Mouse (Mus musculus): Measurements from ENCODE around the gene Polm.
A peak's percentile ranks its signal among the peaks of the same experiment; 100 is the strongest.

Polm gene

GRCm38 (mm10) chr11:5803551-5803981, 34.2 kb downstream of the Polm start, which contains the start of gene Pgam2:
Gene Pgam2, minus strand, starts transcription at chr11:5803733.
- no peak for DNase-seq (ENCODE audit: low read depth, low spot score)

- peak; percentile 51 for DNase-seq (ENCODE audit: low read depth, low spot score)
Measured at GRCm38 (mm10) chr11:5802457-5803217, 35.2 kb downstream of the Polm start.

- no peak for DNase-seq (ENCODE audit: low read depth, low spot score)
Measured at GRCm38 (mm10) chr11:5802005-5802404, 35.8 kb downstream of the Polm start.

GRCm38 (mm10) chr11:5801511-5801910, 36.3 kb downstream of the Polm start:
- no peak for DNase-seq (ENCODE audit: low read depth, low spot score)

GRCm38 (mm10) chr11:5799621-5800490, 38.0 kb downstream of the Polm start:
- DNase-seq (ENCODE audit: low read depth, low spot score): no peak

- DNase-seq (ENCODE audit: low read depth, low spot score): no peak
Measured at GRCm38 (mm10) chr11:5797928-5798327, 39.9 kb downstream of the Polm start.

GRCm38 (mm10) chr11:5797371-5797770, 40.4 kb downstream of the Polm start:
- DNase-seq (ENCODE audit: low read depth, low spot score): no peak

GRCm38 (mm10) chr11:5796939-5797338, 40.9 kb downstream of the Polm start:
- DNase-seq (ENCODE audit: low read depth, low spot score): no peak

GRCm38 (mm10) chr11:5795706-5796105, 42.1 kb downstream of the Polm start:
- DNase-seq (ENCODE audit: low read depth, low spot score): no peak

GRCm38 (mm10) chr11:5795290-5795689, 42.5 kb downstream of the Polm start:
- no peak for DNase-seq (ENCODE audit: low read depth, low spot score)

GRCm38 (mm10) chr11:5790431-5790830, 47.4 kb downstream of the Polm start:
- peak; percentile 77 for DNase-seq (ENCODE audit: low read depth, low spot score)

- DNase-seq (ENCODE audit: low read depth, low spot score): peak; percentile 88
Measured at GRCm38 (mm10) chr11:5789754-5790333, 48.0 kb downstream of the Polm start.

- peak; percentile 84 for DNase-seq (ENCODE audit: low read depth, low spot score)
Measured at GRCm38 (mm10) chr11:5789071-5789753, 48.6 kb downstream of the Polm start.

GRCm38 (mm10) chr11:5788056-5789014, 49.5 kb downstream of the Polm start, which contains the start of gene Dbnl:
Gene Dbnl, plus strand, starts transcription at chr11:5788488.
- peak; percentile 99 for DNase-seq (ENCODE audit: low read depth, low spot score)

- DNase-seq (ENCODE audit: low read depth, low spot score): peak; percentile 28
Measured at GRCm38 (mm10) chr11:5787671-5788055, 50.2 kb downstream of the Polm start.

GRCm38 (mm10) chr11:5785732-5786131, 52.1 kb downstream of the Polm start:
- DNase-seq (ENCODE audit: low read depth, low spot score): no peak

- DNase-seq (ENCODE audit: low read depth, low spot score): no peak
Measured at GRCm38 (mm10) chr11:5782199-5782944, 55.4 kb downstream of the Polm start.

GRCm38 (mm10) chr11:5780035-5780499, 57.7 kb downstream of the Polm start:
- DNase-seq (ENCODE audit: low read depth, low spot score): no peak

GRCm38 (mm10) chr11:5778481-5778880, 59.3 kb downstream of the Polm start:
- peak; percentile 42 for DNase-seq (ENCODE audit: low read depth, low spot score)
